Mouse (Mus musculus) embryonic facial prominence, embryonic 14.5 days (tissue): ENCODE measurements around the gene Ndnf. TPM values are rescaled to one million over a fixed set of nuclear protein-coding genes. Genes with fewer than 3 reads are reported as not detected.
A peak's percentile ranks its signal among the peaks of the same experiment; 100 is the strongest.

Experiments
- ATAC-seq: fragments of 200-750 bp; cut with Nextera tagmentation; 2 replicates; pipeline ENCODE4 v1.8.0; 2017; ENCODE audit warnings: low read depth, moderate number of reproducible peaks, moderate TSS enrichment
- DNase-seq: peaks from one replicate; pipeline ENCODE4 v3.0.0-alpha.2; 2015; ENCODE audit warnings: low spot score
- H3K27ac ChIP-seq: fragments of 300-500 bp; sonication (generic); replicated peaks from 2 replicates; pipeline ENCODE4 v1.5.1; 2014; ENCODE audit warnings: low read depth, mild to moderate bottlenecking, low read length, moderate library complexity
- H3K27me3 ChIP-seq: fragments of 300-500 bp; sonication (generic); replicated peaks from 2 replicates; pipeline ENCODE4 v1.6.1; 2014; ENCODE audit warnings: low read length; ENCODE audit not compliant: control insufficient read depth, insufficient read depth
- H3K36me3 ChIP-seq: fragments of 300-500 bp; sonication (generic); 2 replicates; pipeline ENCODE4 v1.6.1; 2014; ENCODE audit warnings: low read length, mixed read lengths; ENCODE audit not compliant: control insufficient read depth, insufficient read depth
- H3K4me1 ChIP-seq: fragments of 300-500 bp; sonication (generic); 2 replicates; pipeline ENCODE4 v1.6.1; 2014; ENCODE audit warnings: antibody characterized with exemption, low read length; ENCODE audit not compliant: control insufficient read depth, insufficient read depth
- H3K4me2 ChIP-seq: fragments of 300-500 bp; sonication (generic); 2 replicates; pipeline ENCODE4 v1.6.1; 2014; ENCODE audit warnings: low read depth, mild to moderate bottlenecking, low read length, moderate library complexity, mixed read lengths
- H3K4me3 ChIP-seq: fragments of 300-500 bp; sonication (generic); 2 replicates; pipeline ENCODE4 v1.5.1; 2014; ENCODE audit warnings: low read depth, mild to moderate bottlenecking, low read length
- H3K9ac ChIP-seq: fragments of 300-500 bp; sonication (generic); 2 replicates; pipeline ENCODE4 v1.6.1; 2014; ENCODE audit warnings: low read depth, mild to moderate bottlenecking, low read length, moderate library complexity, mixed read lengths
- H3K9me3 ChIP-seq: fragments of 300-500 bp; sonication (generic); 2 replicates; pipeline ENCODE4 v1.6.1; 2016; ENCODE audit warnings: low read length; ENCODE audit not compliant: control insufficient read depth
- WGBS: fragments of 180-500 bp; shearing (Covaris S2); extraction: QIAGEN DNeasy Blood & Tissue Kit; methylation state at CpG from one replicate; pipeline ENCODE4 v1.1.7; 2014; 5-methylcytosine and 5-hydroxymethylcytosine counted together
- polyA plus RNA-seq: library from polyadenylated mRNA; unstranded; fragments of >200 nt; fragmentation: Nextera tagmentation; extraction: Ambion mirVana; gene quantifications from 2 replicates; pipeline ENCODE4 v1.2.1, GENCODE M21; 2014

Gene Ndnf
- polyA plus RNA-seq, 1 experiment from 2014 or later, result 12.3 TPM

DNA sequence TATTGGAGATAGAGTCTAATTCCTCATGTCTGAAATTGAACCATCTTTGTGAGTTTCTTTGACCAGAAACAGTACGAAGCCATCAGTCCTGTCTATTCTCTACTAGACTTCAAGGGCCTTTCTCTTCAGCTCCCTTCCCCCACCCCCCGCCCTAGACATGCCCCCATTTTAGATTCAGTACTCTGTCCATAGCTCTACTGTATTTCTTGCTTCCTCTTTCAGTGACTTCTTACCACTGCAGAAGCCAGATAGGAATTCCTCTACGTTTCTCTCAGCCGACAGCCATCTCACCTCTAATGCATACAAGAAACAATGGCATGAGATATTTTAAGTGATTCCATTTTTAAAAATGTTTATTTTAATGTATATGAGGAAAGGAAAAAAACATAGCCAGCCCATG lies 10.1 kb upstream of the Ndnf start:
- Histone ChIP-seq H3K4me2 (no peak overlapping the region), H3K36me3 (no peaks in the 10 kb centered on the region), H3K27me3 (no peaks in the 10 kb centered on the region), H3K27ac (no peak overlapping the region), H3K4me1 (no peaks in the 10 kb centered on the region), H3K9ac (no peak overlapping the region), H3K4me3 (no peak overlapping the region), H3K9me3 (no peaks in the 10 kb centered on the region)
- no peak for DNase-seq
- 65% methylated on average over 4 of the region's 4 CpGs for WGBS
- no peak for ATAC-seq

DNA sequence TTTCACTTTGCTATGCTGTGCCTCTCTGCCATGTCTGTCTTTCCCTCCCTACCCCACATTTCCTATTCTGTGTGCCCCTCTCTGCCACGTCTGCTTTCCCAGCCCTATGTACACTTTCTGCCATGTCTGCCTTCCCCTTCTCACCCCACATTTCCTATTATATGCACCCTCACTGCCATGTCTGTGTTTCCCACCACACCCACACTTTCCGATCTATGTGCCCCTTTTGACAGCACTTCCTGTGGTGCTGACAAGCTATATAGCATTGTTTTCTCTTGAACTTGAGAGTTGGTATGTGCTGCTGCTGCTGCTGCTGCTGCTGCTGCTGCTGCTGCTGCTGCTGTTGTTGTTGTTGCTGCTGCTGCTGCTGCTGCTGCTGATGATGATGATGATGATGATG lies 9.3 kb upstream of the Ndnf start:
- no peaks in the 10 kb centered on the region for H3K9me3 ChIP-seq
- no peaks in the 10 kb centered on the region for H3K36me3 ChIP-seq
- no peak overlapping the region for H3K9ac ChIP-seq
- no peaks in the 10 kb centered on the region for H3K4me1 ChIP-seq
- no peak overlapping the region for H3K4me3 ChIP-seq
- 38% methylated on average over 2 of the region's 2 CpGs for WGBS
- H3K27me3 ChIP-seq, result no peaks in the 10 kb centered on the region
- H3K27ac ChIP-seq, result no peak overlapping the region
- DNase-seq, result no peak
- no peak overlapping the region for H3K4me2 ChIP-seq
- no peak for ATAC-seq

GRCm38 (mm10) chr6:65663990-65664389 lies 7.4 kb upstream of the Ndnf start:
- Histone ChIP-seq H3K9me3 (no peaks in the 10 kb centered on the region), H3K27me3 (no peaks in the 10 kb centered on the region), H3K9ac (no peak overlapping the region), H3K4me3 (no peak overlapping the region), H3K4me2 (no peak overlapping the region), H3K4me1 (no peaks in the 10 kb centered on the region), H3K36me3 (no peaks in the 10 kb centered on the region), H3K27ac (no peak overlapping the region)
- ATAC-seq (no peak), DNase-seq (no peak)
- 62% methylated on average over 6 of the region's 6 CpGs for WGBS

- H3K9ac ChIP-seq, result no peak overlapping the region
- no peak overlapping the region for H3K27ac ChIP-seq
- ATAC-seq (no peak), DNase-seq (no peak)
- H3K36me3 ChIP-seq, result no peaks in the 10 kb centered on the region
- no peak overlapping the region for H3K4me3 ChIP-seq
- H3K27me3 ChIP-seq, result no peaks in the 10 kb centered on the region
- H3K4me1 ChIP-seq, result no peaks in the 10 kb centered on the region
- H3K4me2 ChIP-seq, result no peak overlapping the region
- no peaks in the 10 kb centered on the region for H3K9me3 ChIP-seq
- 70% methylated on average over 3 of the region's 3 CpGs for WGBS
Measured at GRCm38 (mm10) chr6:65666295-65666694, 5.1 kb upstream of the Ndnf start.

GRCm38 (mm10) chr6:65669971-65670370 lies 1.4 kb upstream of the Ndnf start:
- Histone ChIP-seq H3K4me3 (no peak overlapping the region), H3K27ac (no peak overlapping the region), H3K36me3 (no peaks in the 10 kb centered on the region), H3K4me1 (peaks cover 2% of the 10 kb centered on the region; the same call in 1 of the 2 replicates), H3K4me2 (no peak overlapping the region), H3K9me3 (no peaks in the 10 kb centered on the region), H3K27me3 (no peaks in the 10 kb centered on the region), H3K9ac (no peak overlapping the region; the same call in 1 of the 2 replicates)
- DNase-seq (no peak), ATAC-seq (no peak)
- WGBS, result 45% methylated on average over 2 of the region's 2 CpGs

DNA sequence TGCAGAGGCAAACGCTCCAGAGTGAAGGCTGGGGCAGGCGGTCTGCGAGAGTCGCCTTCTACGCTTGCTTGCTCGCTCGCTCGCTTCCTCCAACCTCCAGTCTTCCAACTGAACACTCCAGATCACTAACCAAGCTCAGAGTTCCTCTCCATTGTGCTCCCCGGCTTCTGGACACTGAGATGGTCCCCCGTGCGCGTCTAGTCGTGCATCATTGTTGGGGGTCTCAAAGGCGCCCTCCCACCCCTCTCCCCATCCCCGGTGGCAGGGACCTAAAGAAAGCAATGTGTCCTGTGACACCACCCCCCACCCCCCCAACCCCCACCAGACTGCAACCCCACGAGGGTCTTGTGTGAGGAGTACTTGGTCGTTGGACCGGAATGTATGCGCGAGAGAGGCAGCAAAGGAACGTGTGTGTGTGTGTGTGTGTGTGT lies 394 bp upstream of the Ndnf start:
- ATAC-seq (peak; percentile 47), DNase-seq (peak; percentile 53)
- Histone ChIP-seq H3K27ac (peak overlapping the region; percentile 71), H3K9ac (peak overlapping the region; percentile 73), H3K27me3 (no peaks in the 10 kb centered on the region), H3K9me3 (no peaks in the 10 kb centered on the region), H3K4me3 (peak overlapping the region; percentile 67), H3K36me3 (no peaks in the 10 kb centered on the region), H3K4me1 (peaks cover 2% of the 10 kb centered on the region; the same call in 1 of the 2 replicates), H3K4me2 (peak overlapping the region; percentile 89)
- WGBS, result 2% methylated on average over 16 of the region's 21 CpGs

GRCm38 (mm10) chr6:65672131-65673031 lies 991 bp downstream of the Ndnf start:
- Histone ChIP-seq H3K9ac (peak overlapping the region; percentile 73), H3K27ac (peak overlapping the region; percentile 71), H3K27me3 (no peaks in the 10 kb centered on the region), H3K36me3 (no peaks in the 10 kb centered on the region), H3K9me3 (no peaks in the 10 kb centered on the region), H3K4me3 (peak overlapping the region; percentile 67), H3K4me1 (peaks cover 2% of the 10 kb centered on the region; the same call in 1 of the 2 replicates), H3K4me2 (peak overlapping the region; percentile 89)
- ATAC-seq, result peak; percentile 38
- under 1% methylated on average over 54 of the region's 57 CpGs for WGBS
- DNase-seq, result peak; percentile 56

DNA sequence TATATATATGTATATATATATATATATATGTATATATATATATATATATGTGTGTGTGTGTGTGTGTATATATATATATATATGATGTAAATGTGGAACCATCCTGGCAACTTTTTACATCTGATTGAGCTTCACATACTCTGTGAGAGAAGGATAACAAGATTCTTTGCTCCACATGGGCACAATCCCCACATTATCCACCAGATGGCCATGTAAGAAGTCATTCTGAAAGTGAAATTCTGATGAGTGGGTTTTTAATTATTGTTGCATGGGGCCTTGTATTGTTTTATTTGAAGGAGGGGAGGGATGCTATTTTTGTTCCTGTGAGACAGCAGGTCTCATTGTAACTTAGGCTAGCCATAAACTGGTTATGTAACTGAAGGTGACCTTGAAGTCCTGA lies 22.5 kb downstream of the Ndnf start:
- Histone ChIP-seq H3K36me3 (no peaks in the 10 kb centered on the region), H3K27me3 (no peaks in the 10 kb centered on the region), H3K27ac (no peak overlapping the region), H3K4me2 (no peak overlapping the region), H3K9me3 (no peaks in the 10 kb centered on the region), H3K9ac (no peak overlapping the region), H3K4me3 (no peak overlapping the region), H3K4me1 (peaks cover 3% of the 10 kb centered on the region; the same call in 1 of the 2 replicates)
- no peak for DNase-seq
- no peak for ATAC-seq

DNA sequence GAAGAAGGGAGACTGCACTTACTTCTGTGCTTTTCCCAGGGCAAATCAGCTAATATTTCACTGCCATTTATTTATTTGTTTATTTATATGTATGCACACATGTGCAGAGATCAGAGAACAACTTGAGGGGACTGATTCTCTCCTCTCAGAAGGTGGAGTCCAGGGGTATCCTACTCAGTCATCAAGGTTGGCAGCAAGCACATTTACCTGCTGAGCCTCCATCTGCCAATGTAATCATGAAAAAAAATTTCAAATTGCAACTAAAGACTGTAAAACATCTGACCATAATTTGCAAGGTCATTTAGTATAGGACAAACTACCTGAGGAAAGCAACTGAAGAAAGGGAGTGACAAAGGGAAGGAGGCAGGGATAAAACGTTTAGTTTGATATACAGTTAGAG lies 49.3 kb downstream of the Ndnf start:
- DNase-seq (no peak), ATAC-seq (no peak)
- 57% methylated on average over 1 of the region's 1 CpGs for WGBS
- H3K4me1 ChIP-seq, result no peaks in the 10 kb centered on the region
- no peak overlapping the region for H3K4me2 ChIP-seq
- no peak overlapping the region for H3K9ac ChIP-seq
- no peaks in the 10 kb centered on the region for H3K27me3 ChIP-seq
- no peak overlapping the region for H3K4me3 ChIP-seq
- no peaks in the 10 kb centered on the region for H3K36me3 ChIP-seq
- H3K9me3 ChIP-seq, result no peaks in the 10 kb centered on the region
- H3K27ac ChIP-seq, result no peak overlapping the region
